In genomic region chr2:32311443-32312317, GRCm38 (mm10) we compare ENCODE assay signal across 8 mouse cellular contexts. TPM values are rescaled to one million over a fixed set of nuclear protein-coding genes. Genes with fewer than 3 reads are reported as not detected.
DNase-seq lines count a peak whose midpoint lies in the region; ATAC-seq and TF ChIP-seq lines count a peak whose summit lies in the region.

No protein-coding gene starts in this region.

- H3K9me3 ChIP-seq in embryonic facial prominence, embryonic 11.5 days (replicated peaks; ENCODE audit: control insufficient read depth, low read length): no peaks in the 10 kb centered on the region
- no peaks in the 10 kb centered on the region for H3K9me3 ChIP-seq in hindbrain, embryonic 14.5 days (ENCODE audit: control insufficient read depth, low read length)

- no peaks in the 10 kb centered on the region; the same call in 1 of the 2 replicates for H3K36me3 ChIP-seq in embryonic facial prominence, embryonic 11.5 days (replicated peaks; ENCODE audit: control insufficient read depth, insufficient read depth, low read depth, low read length)
- H3K36me3 ChIP-seq in hindbrain, embryonic 14.5 days (replicated peaks; ENCODE audit: control insufficient read depth, insufficient read depth): peaks cover 82% of the 10 kb centered on the region
- H3K36me3 ChIP-seq in myocyte (ENCODE audit: control insufficient read depth, insufficient read depth): peaks cover 2% of the 10 kb centered on the region

- peak overlapping the region; percentile 99 for H3K4me2 ChIP-seq in embryonic facial prominence, embryonic 11.5 days (ENCODE audit: low read depth, low read length)
- H3K4me2 ChIP-seq in hindbrain, embryonic 14.5 days (replicated peaks): peak overlapping the region; percentile 68
- peak overlapping the region; percentile 50 for H3K4me2 ChIP-seq in myocyte (ENCODE audit: low read depth)

- TF ChIP-seq POLR2A in myocyte (IDR thresholded peaks at IDR 0.05; ENCODE audit: insufficient read length, low read depth): no peak

- peak; percentile 21; the same call in 1 of the 2 replicates for TF ChIP-seq CTCF in layer of hippocampus, adult 2 months (conservative IDR thresholded peaks at IDR 0.05)

- peaks cover 12% of the 10 kb centered on the region for H3K4me1 ChIP-seq in embryonic facial prominence, embryonic 11.5 days (ENCODE audit: control insufficient read depth, insufficient read depth, low read length)
- H3K4me1 ChIP-seq in hindbrain, embryonic 14.5 days (replicated peaks; ENCODE audit: control insufficient read depth, insufficient read depth, low read length): peaks cover 17% of the 10 kb centered on the region

- no peaks in the 10 kb centered on the region for H3K79me2 ChIP-seq in myocyte (ENCODE audit: control insufficient read depth, insufficient read depth)

- H3K9ac ChIP-seq in embryonic facial prominence, embryonic 11.5 days (replicated peaks; ENCODE audit: low read length): peak overlapping the region; percentile 82
- peak overlapping the region; percentile 60 for H3K9ac ChIP-seq in hindbrain, embryonic 14.5 days

- H3K27ac ChIP-seq in layer of hippocampus, adult 2 months: peak overlapping the region; percentile 70
- peak overlapping the region; percentile 70; the same call in 1 of the 2 replicates for H3K27ac ChIP-seq in embryonic facial prominence, embryonic 11.5 days (replicated peaks; ENCODE audit: low read depth, low read length)
- H3K27ac ChIP-seq in hindbrain, embryonic 14.5 days: no peak overlapping the region

- 10% methylated on average over 31 of the region's 42 CpGs for WGBS in embryonic facial prominence, embryonic 11.5 days
- 11% methylated on average over 37 of the region's 42 CpGs for WGBS in hindbrain, embryonic 14.5 days

- peak overlapping the region; percentile 46 for H3K4me3 ChIP-seq in layer of hippocampus, adult 2 months
- peak overlapping the region; percentile 75 for H3K4me3 ChIP-seq in embryonic facial prominence, embryonic 11.5 days (ENCODE audit: low read depth, low read length)
- peak overlapping the region; percentile 40 for H3K4me3 ChIP-seq in hindbrain, embryonic 14.5 days (replicated peaks; ENCODE audit: low read length)
- no peak overlapping the region for H3K4me3 ChIP-seq in myocyte

- ATAC-seq in embryonic facial prominence, embryonic 11.5 days (replicated peaks; ENCODE audit: insufficient number of reproducible peaks, low FRiP score, low TSS enrichment, low read depth): peak; percentile 5; the same call in 1 of the 2 replicates
- ATAC-seq in hindbrain, embryonic 14.5 days (ENCODE audit: low FRiP score): no peak
- no peak for ATAC-seq in erythroid progenitor cell, adult 5-6 weeks (replicated peaks; ENCODE audit: low FRiP score, poor library complexity, severe bottlenecking)

- no peak overlapping the region for H3ac ChIP-seq in myocyte (ENCODE audit: control insufficient read depth, insufficient read length)

- no peak for DNase-seq in layer of hippocampus, adult 2 months (ENCODE audit: low spot score in 2 of 2)
- no peak for DNase-seq in layer of hippocampus, adult 18-20 months (ENCODE audit: low spot score in 2 of 2)
- DNase-seq in embryonic facial prominence, embryonic 11.5 days (ENCODE audit: low spot score): no peak
- DNase-seq in hindbrain, embryonic 14.5 days (ENCODE audit: low spot score): no peak
- DNase-seq in adrenal gland, adult 8-10 months: no peak
- no peak for DNase-seq in ovary, postnatal 36 days (ENCODE audit: low spot score)

- H3K27me3 ChIP-seq in embryonic facial prominence, embryonic 11.5 days (ENCODE audit: control insufficient read depth, insufficient read depth, low read length): no peaks in the 10 kb centered on the region
- peaks cover 9% of the 10 kb centered on the region for H3K27me3 ChIP-seq in hindbrain, embryonic 14.5 days (ENCODE audit: control insufficient read depth, insufficient read depth, low read length)
- H3K27me3 ChIP-seq in myocyte (ENCODE audit: control insufficient read depth, insufficient read depth, insufficient read length): no peaks in the 10 kb centered on the region

TF ChIP-seq in myocyte, 11 proteins besides CTCF, POLR2A, EP300 and RAD21:
- TF ChIP-seq MAX (IDR thresholded peaks at IDR 0.05; ENCODE audit: low read depth): no peak
- TF ChIP-seq TCF12 (IDR thresholded peaks at IDR 0.05; ENCODE audit: insufficient read depth, poor library complexity, severe bottlenecking): no peak
- no peak for TF ChIP-seq SRF (IDR thresholded peaks at IDR 0.05; ENCODE audit: control insufficient read depth, insufficient read length, low read depth)
- TF ChIP-seq REST (IDR thresholded peaks at IDR 0.05; ENCODE audit: insufficient read depth, insufficient read length): no peak
- no peak for TF ChIP-seq POLR2AphosphoS2 (IDR thresholded peaks at IDR 0.05; ENCODE audit: insufficient read length, low read depth)
- no peak for TF ChIP-seq E2F4 (IDR thresholded peaks at IDR 0.05; ENCODE audit: insufficient read depth)
- TF ChIP-seq MYOD1 (IDR thresholded peaks at IDR 0.05; ENCODE audit: control insufficient read depth in 1 of 3, insufficient read length in 2 of 3, low read depth in 2 of 3): no peak
- TF ChIP-seq USF1 (IDR thresholded peaks at IDR 0.05; ENCODE audit: low read depth): no peak
- no peak for TF ChIP-seq CEBPB (IDR thresholded peaks at IDR 0.05; ENCODE audit: insufficient read depth, poor library complexity, severe bottlenecking)
- no peak for TF ChIP-seq MYOG (IDR thresholded peaks at IDR 0.05; ENCODE audit: control insufficient read depth in 1 of 3, insufficient read depth in 1 of 3, insufficient read length in 2 of 3, low read depth in 2 of 3)
- no peak for TF ChIP-seq TCF3 (IDR thresholded peaks at IDR 0.05; ENCODE audit: insufficient read length, low read depth)

RNA-seq across cellular contexts. Expression of gene Swi5, which starts 23.8 kb away (rescaled TPM):
- 100 to 1,000 TPM; 212 to 222 TPM for total RNA-seq in layer of hippocampus, adult 2 months (2021)
- total RNA-seq in layer of hippocampus, adult 18-20 months (2021): 100 to 1,000 TPM; 202 to 208 TPM
- 392 and 406 TPM in 2 replicates for polyA plus RNA-seq in embryonic facial prominence, embryonic 11.5 days (2014; fragmentation: Nextera tagmentation; extraction: Ambion mirVana)
- polyA plus RNA-seq in hindbrain, embryonic 14.5 days (2014; fragmentation: Nextera tagmentation; extraction: Ambion mirVana): 192 and 221 TPM in 2 replicates
- polyA plus RNA-seq in myocyte (2012; fragmentation: generic; extraction: Trizol): 253 TPM
- 100 to 1,000 TPM; 263 to 285 (median 273) TPM for total RNA-seq in adrenal gland, adult 8-10 months (2022)
- 49.4 and 68.7 TPM in 2 replicates for total RNA-seq in erythroid progenitor cell, adult 5-6 weeks (2015; ENCODE audit: low replicate concordance)
- 77.7 and 95.8 TPM in 2 replicates for total RNA-seq in erythroid progenitor cell, adult 5-6 weeks (2017; ENCODE audit: low replicate concordance)

RNA-seq across cellular contexts. Expression of gene Golga2, which starts 24.5 kb away (rescaled TPM):
- total RNA-seq in layer of hippocampus, adult 2 months (2021): 10 to 100 TPM; 87.9 TPM
- total RNA-seq in layer of hippocampus, adult 18-20 months (2021): 10 to 100 TPM; 85.1 to 92.5 TPM
- 14.9 and 15.2 TPM in 2 replicates for polyA plus RNA-seq in embryonic facial prominence, embryonic 11.5 days (2014; fragmentation: Nextera tagmentation; extraction: Ambion mirVana)
- polyA plus RNA-seq in hindbrain, embryonic 14.5 days (2014; fragmentation: Nextera tagmentation; extraction: Ambion mirVana): 26.4 and 29.6 TPM in 2 replicates
- polyA plus RNA-seq in myocyte (2012; fragmentation: generic; extraction: Trizol): 60.7 TPM
- 10 to 100 TPM; 68.4 to 97.0 (median 84.9) TPM for total RNA-seq in adrenal gland, adult 8-10 months (2022)
- total RNA-seq in erythroid progenitor cell, adult 5-6 weeks (2015; ENCODE audit: low replicate concordance): 32.7 and 43.2 TPM in 2 replicates
- total RNA-seq in erythroid progenitor cell, adult 5-6 weeks (2017; ENCODE audit: low replicate concordance): 39.0 and 62.4 TPM in 2 replicates

RNA-seq across cellular contexts. Expression of gene Ciz1, which starts 40.4 kb away (rescaled TPM):
- total RNA-seq in layer of hippocampus, adult 2 months (2021): 10 to 100 TPM; 75.3 to 92.7 TPM
- total RNA-seq in layer of hippocampus, adult 18-20 months (2021): 10 to 100 TPM; 69.3 to 77.0 TPM
- 41.1 and 46.0 TPM in 2 replicates for polyA plus RNA-seq in embryonic facial prominence, embryonic 11.5 days (2014; fragmentation: Nextera tagmentation; extraction: Ambion mirVana)
- polyA plus RNA-seq in hindbrain, embryonic 14.5 days (2014; fragmentation: Nextera tagmentation; extraction: Ambion mirVana): 47.5 and 49.1 TPM in 2 replicates
- 54.2 TPM for polyA plus RNA-seq in myocyte (2012; fragmentation: generic; extraction: Trizol)
- 100 to 1,000 TPM in 1 of 4 experiments, 10 to 100 TPM in 3; 71.6 to 115 (median 85.4) TPM for total RNA-seq in adrenal gland, adult 8-10 months (2022)
- total RNA-seq in erythroid progenitor cell, adult 5-6 weeks (2015; ENCODE audit: low replicate concordance): 65.4 and 90.1 TPM in 2 replicates
- 77.5 and 131 TPM in 2 replicates for total RNA-seq in erythroid progenitor cell, adult 5-6 weeks (2017; ENCODE audit: low replicate concordance)

RNA-seq across cellular contexts. Expression of gene Dnm1, which starts 41.5 kb away (rescaled TPM):
- total RNA-seq in layer of hippocampus, adult 2 months (2021): 1,000 to 10,000 TPM; 1,274 to 1,381 TPM
- 1,000 to 10,000 TPM; 1,288 to 1,307 TPM for total RNA-seq in layer of hippocampus, adult 18-20 months (2021)
- polyA plus RNA-seq in embryonic facial prominence, embryonic 11.5 days (2014; fragmentation: Nextera tagmentation; extraction: Ambion mirVana): 31.0 and 35.3 TPM in 2 replicates
- 123 and 132 TPM in 2 replicates for polyA plus RNA-seq in hindbrain, embryonic 14.5 days (2014; fragmentation: Nextera tagmentation; extraction: Ambion mirVana)
- polyA plus RNA-seq in myocyte (2012; fragmentation: generic; extraction: Trizol): 44.0 TPM
- 10 to 100 TPM; 23.2 to 50.0 (median 34.4) TPM for total RNA-seq in adrenal gland, adult 8-10 months (2022)
- total RNA-seq in erythroid progenitor cell, adult 5-6 weeks (2015; ENCODE audit: low replicate concordance): not detected in 2 replicates
- not detected in 2 replicates for total RNA-seq in erythroid progenitor cell, adult 5-6 weeks (2017; ENCODE audit: low replicate concordance)

RNA-seq across cellular contexts. Expression of gene Uck1, which starts 51.7 kb away (rescaled TPM):
- total RNA-seq in layer of hippocampus, adult 2 months (2021): 10 to 100 TPM; 55.3 to 57.8 TPM
- total RNA-seq in layer of hippocampus, adult 18-20 months (2021): 10 to 100 TPM; 52.3 to 58.5 TPM
- 57.2 and 64.2 TPM in 2 replicates for polyA plus RNA-seq in embryonic facial prominence, embryonic 11.5 days (2014; fragmentation: Nextera tagmentation; extraction: Ambion mirVana)
- polyA plus RNA-seq in hindbrain, embryonic 14.5 days (2014; fragmentation: Nextera tagmentation; extraction: Ambion mirVana): 76.0 and 86.5 TPM in 2 replicates
- 32.1 TPM for polyA plus RNA-seq in myocyte (2012; fragmentation: generic; extraction: Trizol)
- 100 to 1,000 TPM; 114 to 126 (median 125) TPM for total RNA-seq in adrenal gland, adult 8-10 months (2022)
- total RNA-seq in erythroid progenitor cell, adult 5-6 weeks (2015; ENCODE audit: low replicate concordance): 7.5 and 11.5 TPM in 2 replicates
- 20.4 and 20.9 TPM in 2 replicates for total RNA-seq in erythroid progenitor cell, adult 5-6 weeks (2017; ENCODE audit: low replicate concordance)
